Mouse (Mus musculus) gastrocnemius, postnatal 25 days (tissue): ENCODE data around the gene Trpm5. TPM values are rescaled to one million over a fixed set of nuclear protein-coding genes. Genes with fewer than 3 reads are reported as not detected.

Source experiments
- DNase-seq: peaks from one replicate; pipeline ENCODE4 v3.0.0; 2022
- long read RNA-seq, 2 experiments: library from polyadenylated mRNA; stranded (forward); transcript quantifications; one replicate each; pipeline ENCODE4 v2.0.0; 2021
- total RNA-seq, 2 experiments: library from RNA; stranded (reverse); gene quantifications; 1 replicate in 1 of 2; 2 replicates in 1 of 2; pipeline ENCODE4 v1.2.3; 2021

Gene Trpm5
- total RNA-seq: under 1 TPM in 1 of 2 experiments, not detected in 1; 0.13 TPM
- long read RNA-seq, experiment 1: 0 reads
- long read RNA-seq, experiment 2: 0 reads

DNA sequence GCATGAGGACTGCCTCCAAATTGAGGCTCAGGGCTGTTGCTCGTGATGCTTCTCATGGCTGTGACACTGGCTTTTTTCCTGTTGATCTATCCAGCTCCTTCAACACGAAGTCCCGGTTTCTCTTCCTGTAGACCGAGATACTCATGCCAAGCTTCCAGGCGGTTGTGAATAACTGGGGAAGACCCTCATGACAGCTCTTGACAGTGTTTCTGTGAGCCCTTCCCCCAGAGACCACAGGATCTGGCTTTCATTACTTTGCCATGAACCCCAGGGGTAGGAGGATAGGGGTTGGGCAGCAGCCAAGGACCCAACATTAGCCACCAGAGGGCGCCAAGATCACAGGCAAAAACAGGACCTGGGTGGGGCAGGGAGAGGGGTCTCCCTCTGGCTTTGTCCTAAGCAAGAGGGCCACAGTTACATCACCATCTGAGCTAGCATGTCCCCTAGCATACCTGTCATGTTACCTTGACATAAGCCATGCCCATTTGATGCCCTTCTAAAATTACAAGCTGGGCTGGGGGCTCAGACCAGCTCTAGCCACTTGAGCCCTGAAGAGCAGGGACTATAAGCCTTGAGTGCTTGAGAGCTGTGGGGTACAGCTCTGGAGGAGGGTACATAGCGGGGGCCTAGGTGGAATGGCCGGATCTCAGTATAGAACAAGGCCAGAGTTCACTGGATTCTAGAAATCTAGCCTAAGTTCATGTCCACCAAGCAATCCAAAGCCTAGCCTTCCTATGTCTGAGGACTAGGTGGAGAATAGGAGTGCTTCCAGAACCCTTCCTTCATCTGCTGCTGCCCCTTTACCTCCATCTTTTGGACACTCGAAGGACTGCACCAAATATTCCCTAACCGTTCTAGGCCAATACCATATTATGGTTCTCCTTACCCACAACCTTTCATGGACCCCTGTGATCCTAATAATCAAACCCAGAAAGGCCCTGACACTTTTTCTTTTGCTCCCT lies at the start of gene Trpm5:
Trpm5 (minus strand) TSS at position 51 of the 962 bp plus-strand sequence.
- DNase-seq: peak; percentile 42

DNA sequence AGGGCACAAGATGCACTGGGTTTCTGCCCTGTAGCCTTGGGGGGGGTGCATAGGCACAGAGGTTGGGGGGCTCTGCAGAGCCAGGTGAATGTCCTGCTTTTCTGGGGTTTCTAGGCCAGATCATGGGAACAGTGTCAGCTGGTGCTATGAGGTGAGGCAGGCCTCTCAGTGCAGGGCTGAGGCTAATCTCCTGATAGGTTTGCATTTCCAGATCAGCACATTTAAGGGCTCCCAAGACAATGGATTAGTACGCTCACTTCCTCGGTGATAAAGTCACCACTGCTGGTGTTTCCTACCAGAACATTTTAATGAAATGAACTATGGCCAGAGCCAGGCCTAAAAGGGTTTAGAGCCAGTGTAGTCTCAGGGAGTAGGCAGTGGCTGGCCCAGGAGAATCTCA lies 48.2 kb upstream of the Trpm5 start:
- no peak for DNase-seq

- DNase-seq: no peak
Measured at GRCm38 (mm10) chr7:143139932-143140331, 45.5 kb upstream of the Trpm5 start.

- peak; percentile 25 for DNase-seq
Measured at GRCm38 (mm10) chr7:143138789-143139188, 44.3 kb upstream of the Trpm5 start.

DNA sequence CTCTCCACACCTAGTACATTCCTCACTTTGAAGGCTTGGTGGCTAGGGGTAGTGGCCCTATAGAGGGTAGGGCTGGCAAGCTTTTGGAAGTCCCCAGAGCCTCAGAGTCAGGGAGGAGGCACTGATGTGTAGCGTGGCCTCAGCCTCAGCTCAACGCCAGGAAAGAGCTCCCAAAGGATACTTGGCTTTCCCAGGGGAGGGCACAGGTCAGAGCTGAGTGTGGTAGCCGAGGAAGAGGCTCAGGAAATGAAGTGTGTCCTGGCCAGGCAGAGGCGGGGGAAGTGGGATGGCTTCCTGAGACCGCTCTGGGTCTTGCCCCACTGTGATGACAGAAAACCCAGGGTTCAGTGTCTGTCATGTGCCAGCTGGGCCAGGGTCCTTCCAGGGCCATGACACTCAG lies 42.1 kb upstream of the Trpm5 start:
- no peak for DNase-seq

- no peak for DNase-seq
Measured at GRCm38 (mm10) chr7:143136125-143136524, 41.7 kb upstream of the Trpm5 start.

DNA sequence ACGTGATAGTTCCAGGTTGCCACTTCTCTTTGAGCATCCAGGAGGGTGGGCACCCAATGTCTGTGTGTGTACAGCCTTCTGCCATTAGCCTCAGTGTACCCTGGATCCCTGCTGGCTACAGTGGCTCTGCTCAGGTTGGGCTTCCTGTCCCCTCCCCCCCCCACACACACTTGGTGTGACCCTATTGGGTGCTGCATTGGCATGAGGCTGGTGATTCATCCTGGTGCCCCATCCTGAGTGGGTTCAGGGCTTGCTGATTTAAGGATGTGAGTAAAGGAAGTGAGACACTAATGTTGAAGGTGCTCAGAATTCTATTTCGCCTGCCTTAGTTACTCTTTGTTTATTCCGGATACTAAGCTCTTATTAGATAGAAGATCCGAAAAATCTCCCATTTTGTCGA lies 38.4 kb upstream of the Trpm5 start:
- no peak for DNase-seq

GRCm38 (mm10) chr7:143124902-143125301 lies 30.5 kb upstream of the Trpm5 start:
- DNase-seq: no peak

DNA sequence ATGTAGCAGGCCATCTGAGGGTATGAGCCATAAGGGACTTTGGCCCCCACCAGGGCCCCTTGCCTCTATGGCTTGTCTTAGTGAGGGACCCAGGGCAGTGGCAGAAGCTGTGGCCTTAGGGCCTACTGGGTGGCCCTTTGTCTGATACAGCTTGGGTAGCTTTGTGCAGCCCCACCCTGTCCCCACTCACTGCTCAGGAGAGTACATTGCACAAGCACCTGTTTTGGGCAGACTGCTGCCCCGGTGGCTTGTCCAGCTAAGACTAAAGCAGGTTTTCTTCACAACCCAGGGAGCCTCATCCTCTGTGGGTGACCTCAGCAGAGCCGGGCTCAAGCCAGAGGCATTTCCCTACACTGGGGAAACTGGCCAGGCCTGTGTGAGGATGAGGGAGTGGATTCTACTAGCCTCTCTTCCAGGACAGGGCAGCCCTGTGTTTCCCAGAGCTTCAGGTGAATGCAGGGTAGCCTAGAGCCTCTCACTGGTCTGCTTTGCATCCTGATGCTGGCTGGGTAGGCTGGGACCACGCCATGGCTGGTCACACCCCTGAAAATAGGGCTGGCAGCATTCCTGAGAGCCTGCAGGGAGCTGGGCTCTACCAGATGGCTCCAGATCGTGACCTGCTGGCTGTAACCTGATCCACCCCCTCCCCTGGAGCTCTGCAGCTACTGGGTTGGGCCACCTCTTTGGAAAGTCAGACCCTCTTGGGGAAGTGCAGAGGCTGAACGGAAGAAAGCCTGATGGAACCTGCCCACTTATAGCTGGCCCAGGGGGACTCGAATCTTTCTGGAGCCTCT lies 29.6 kb upstream of the Trpm5 start:
- peak; percentile 64 for DNase-seq

DNA sequence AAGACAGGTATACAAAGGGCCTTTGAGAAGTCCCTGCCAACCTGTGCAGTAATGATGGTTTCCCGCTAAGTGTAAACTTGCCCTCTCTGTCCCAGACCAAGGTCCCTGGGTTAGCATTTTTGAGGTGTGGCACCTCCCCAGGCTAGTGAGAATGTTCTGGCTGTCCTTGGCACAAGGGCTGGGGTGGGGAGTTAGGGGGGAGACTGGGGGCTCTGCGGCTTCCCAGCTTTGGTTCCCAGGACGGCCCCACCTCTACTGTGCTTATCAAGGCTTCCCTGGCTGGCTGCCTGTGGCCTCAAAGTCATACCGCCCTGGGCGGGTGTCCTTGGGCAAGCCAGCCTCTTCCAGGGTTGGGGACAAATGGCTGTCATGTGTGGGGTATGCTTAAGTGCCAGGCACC lies 27.7 kb upstream of the Trpm5 start:
- DNase-seq: no peak

DNA sequence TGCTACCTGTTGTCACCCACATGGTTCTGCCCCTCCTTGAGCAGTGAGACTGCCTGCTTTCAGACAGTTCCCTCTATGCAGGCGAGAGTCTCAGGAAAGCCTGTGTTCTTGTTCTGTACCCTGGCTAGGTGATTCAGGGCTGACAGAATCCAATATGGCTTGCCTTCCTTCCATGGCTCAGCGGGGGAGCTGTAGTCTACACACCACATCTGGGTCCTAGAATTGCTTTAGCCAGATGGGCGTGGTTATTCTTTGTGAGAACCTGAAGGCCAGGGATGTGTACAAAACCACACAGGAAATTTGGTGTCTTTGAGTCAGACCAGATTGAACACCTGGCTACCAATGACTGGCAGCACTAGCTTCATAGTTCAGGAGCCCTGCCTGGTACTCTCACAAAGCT lies 25.4 kb upstream of the Trpm5 start:
- no peak for DNase-seq

GRCm38 (mm10) chr7:143119407-143119806 lies 25.0 kb upstream of the Trpm5 start:
- no peak for DNase-seq

- DNase-seq: no peak
Measured at GRCm38 (mm10) chr7:143116521-143116920, 22.1 kb upstream of the Trpm5 start.

GRCm38 (mm10) chr7:143114773-143115172 lies 20.3 kb upstream of the Trpm5 start:
- DNase-seq: no peak

DNA sequence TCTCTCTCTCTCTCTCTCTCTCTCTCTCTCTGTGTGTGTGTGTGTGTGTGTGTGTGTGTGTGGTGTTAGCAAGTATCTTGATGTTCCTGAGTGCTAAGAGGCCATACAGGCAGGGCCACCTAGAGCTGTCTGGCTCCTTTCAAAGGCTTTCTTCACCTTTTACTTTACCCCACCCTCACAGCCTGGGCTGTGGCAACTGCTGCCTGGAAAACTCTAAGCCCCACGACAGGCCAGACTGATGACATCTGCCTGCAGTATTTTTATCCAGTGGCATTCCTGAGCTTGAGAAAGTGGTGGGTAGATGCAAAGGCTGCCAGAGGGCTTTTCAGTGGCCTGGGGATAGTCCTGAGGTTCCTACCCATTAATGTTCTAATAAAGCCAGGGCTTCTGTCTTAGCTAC lies 18.0 kb upstream of the Trpm5 start:
- no peak for DNase-seq

- no peak for DNase-seq
Measured at GRCm38 (mm10) chr7:143111719-143112118, 17.3 kb upstream of the Trpm5 start.

DNA sequence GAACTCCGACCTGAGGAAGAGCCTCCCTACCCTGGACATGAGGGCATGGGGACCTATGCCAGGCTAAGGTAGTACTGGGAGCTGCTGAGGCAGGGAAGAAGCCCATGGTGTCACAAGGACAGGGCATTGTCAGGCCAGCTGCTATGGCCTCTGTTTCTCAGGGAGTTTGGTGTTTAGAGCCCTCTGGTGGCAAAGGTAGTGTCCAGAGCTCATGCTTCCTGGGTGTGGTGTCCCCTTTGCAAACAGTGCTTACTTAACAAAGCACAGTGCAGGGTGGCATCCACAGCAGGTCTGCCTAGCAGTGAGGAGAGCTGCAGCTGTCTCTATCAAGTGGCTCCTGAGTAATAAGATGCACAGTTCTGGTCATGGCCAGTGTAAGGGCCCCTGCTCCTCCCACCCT lies 16.4 kb upstream of the Trpm5 start:
- DNase-seq: no peak

GRCm38 (mm10) chr7:143109696-143110095 lies 15.3 kb upstream of the Trpm5 start:
- DNase-seq: no peak

GRCm38 (mm10) chr7:143108996-143109660 lies 14.7 kb upstream of the Trpm5 start:
- no peak for DNase-seq

DNA sequence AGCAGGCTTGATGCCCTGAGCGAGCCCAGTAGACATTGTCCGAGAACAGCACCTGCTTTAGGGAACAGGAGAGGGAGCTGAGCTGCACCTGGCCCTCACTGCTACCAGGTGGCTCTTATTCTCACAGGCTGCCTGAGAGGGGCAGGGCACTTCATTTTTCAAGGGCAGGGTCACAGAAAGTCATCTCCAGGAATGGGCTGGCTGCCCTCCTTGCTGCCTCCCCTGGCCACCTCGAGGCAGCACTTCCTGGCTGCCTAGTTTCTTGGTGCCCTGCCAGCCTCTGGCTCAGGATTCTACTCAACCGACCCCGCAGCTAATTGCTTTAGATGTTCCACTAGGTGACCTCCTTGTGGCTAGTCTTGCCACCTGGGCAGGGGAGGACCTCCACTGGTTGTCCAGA lies 13.8 kb upstream of the Trpm5 start:
- DNase-seq: no peak

GRCm38 (mm10) chr7:143106672-143107465 lies 12.4 kb upstream of the Trpm5 start:
- DNase-seq: peak; percentile 20

- DNase-seq: no peak
Measured at GRCm38 (mm10) chr7:143106062-143106461, 11.6 kb upstream of the Trpm5 start, which contains the start of gene Kcnq1. Kcnq1 (plus strand) TSS chr7:143106362.
